Comparison of ENCODE assay signal across 12 mouse cellular contexts in genomic region chr13:69988319-69988718, GRCm38 (mm10).
DNase-seq lines count a peak whose midpoint lies in the region; ATAC-seq lines count a peak whose summit lies in the region.
"Had no signal": no experiment of that assay in that cellular context is flagged by ENCODE, and none has a peak within 500 bp of the region (broad histone marks: within the 10 kb centered on the region; RNA-seq: fewer than 3 reads in every experiment).

No protein-coding gene starts in this region.

- H3K4me1 ChIP-seq in kidney, embryonic 14.5 days (ENCODE audit: control insufficient read depth, insufficient read depth, low read length) = no peaks in the 10 kb centered on the region
- peaks cover 40% of the 10 kb centered on the region for H3K4me1 ChIP-seq in midbrain, embryonic 13.5 days (replicated peaks)
- H3K4me1 ChIP-seq in midbrain, embryonic 10.5 days = peaks cover 20% of the 10 kb centered on the region
- H3K4me1 ChIP-seq in forebrain, embryonic 15.5 days = peaks cover 59% of the 10 kb centered on the region

- peak; percentile 56; the same call in 1 of the 2 replicates for ATAC-seq in kidney, embryonic 14.5 days (ENCODE audit: low FRiP score, low TSS enrichment)
- peak; percentile 44; the same call in 1 of the 2 replicates for ATAC-seq in midbrain, embryonic 13.5 days
- peak; percentile 62 for ATAC-seq in forebrain, embryonic 15.5 days (replicated peaks)
- ATAC-seq: inflammation-experienced regulatory T-cells, adult 6 months had no signal

- no peak overlapping the region for H3K4me3 ChIP-seq in kidney, embryonic 14.5 days (ENCODE audit: low read length)
- no peak overlapping the region for H3K4me3 ChIP-seq in midbrain, embryonic 13.5 days (replicated peaks)
- no peak overlapping the region for H3K4me3 ChIP-seq in midbrain, embryonic 10.5 days
- H3K4me3 ChIP-seq in forebrain, embryonic 15.5 days = no peak overlapping the region

- H3K36me3 ChIP-seq in kidney, embryonic 14.5 days (ENCODE audit: control insufficient read depth, insufficient read depth, low read length) = no peaks in the 10 kb centered on the region
- H3K36me3 ChIP-seq in midbrain, embryonic 13.5 days = no peaks in the 10 kb centered on the region
- H3K36me3 ChIP-seq in midbrain, embryonic 10.5 days = no peaks in the 10 kb centered on the region
- H3K36me3 ChIP-seq in forebrain, embryonic 15.5 days = no peaks in the 10 kb centered on the region

- H3K9ac ChIP-seq in kidney, embryonic 14.5 days (ENCODE audit: low read depth, low read length) = no peak overlapping the region
- H3K9ac ChIP-seq in midbrain, embryonic 13.5 days (replicated peaks) = no peak overlapping the region
- H3K9ac ChIP-seq in forebrain, embryonic 15.5 days (replicated peaks) = no peak overlapping the region

- no peak for DNase-seq in kidney, adult 8-10 months
- no peak for DNase-seq in midbrain, embryonic 10.5 days (ENCODE audit: low spot score)
- peak; percentile 9 to 38 for DNase-seq in lung, postnatal 4 days
- DNase-seq in thymus, postnatal 4 days = no peak
- DNase-seq in urinary bladder, postnatal 10 days (ENCODE audit: low spot score) = no peak
- DNase-seq: heart, adult 18-20 months; liver had no signal

- H3K27me3 ChIP-seq in kidney, embryonic 14.5 days (ENCODE audit: control insufficient read depth, insufficient read depth, low read length) = no peaks in the 10 kb centered on the region
- H3K27me3 ChIP-seq in midbrain, embryonic 13.5 days = no peaks in the 10 kb centered on the region
- peaks cover 19% of the 10 kb centered on the region; the same call in 1 of the 2 replicates for H3K27me3 ChIP-seq in midbrain, embryonic 10.5 days (ENCODE audit: low read depth, poor library complexity, severe bottlenecking)
- no peaks in the 10 kb centered on the region for H3K27me3 ChIP-seq in forebrain, embryonic 15.5 days
- H3K27me3 ChIP-seq: CH12.LX had no signal

- H3K4me2 ChIP-seq in kidney, embryonic 14.5 days (replicated peaks; ENCODE audit: low read depth, low read length) = no peak overlapping the region
- no peak overlapping the region for H3K4me2 ChIP-seq in midbrain, embryonic 13.5 days (replicated peaks)
- H3K4me2 ChIP-seq in forebrain, embryonic 15.5 days (replicated peaks) = no peak overlapping the region

- H3K9me3 ChIP-seq in kidney, embryonic 14.5 days (ENCODE audit: control insufficient read depth, low read length) = no peaks in the 10 kb centered on the region
- no peaks in the 10 kb centered on the region for H3K9me3 ChIP-seq in midbrain, embryonic 13.5 days
- H3K9me3 ChIP-seq in midbrain, embryonic 10.5 days (replicated peaks) = no peaks in the 10 kb centered on the region
- no peaks in the 10 kb centered on the region for H3K9me3 ChIP-seq in forebrain, embryonic 15.5 days

- no peak overlapping the region for H3K27ac ChIP-seq in kidney, embryonic 14.5 days (ENCODE audit: low read depth, low read length)
- H3K27ac ChIP-seq in midbrain, embryonic 13.5 days = no peak overlapping the region
- H3K27ac ChIP-seq in midbrain, embryonic 10.5 days (replicated peaks) = no peak overlapping the region
- peak overlapping the region; percentile 86 for H3K27ac ChIP-seq in forebrain, embryonic 15.5 days (replicated peaks)

- 54% methylated on average over 4 of the region's 4 CpGs for WGBS in kidney, embryonic 14.5 days
- WGBS in midbrain, embryonic 13.5 days = 54% methylated on average over 4 of the region's 4 CpGs
- WGBS in midbrain, embryonic 10.5 days = 78% methylated on average over 4 of the region's 4 CpGs
- 12% methylated on average over 4 of the region's 4 CpGs for WGBS in forebrain, embryonic 15.5 days

Comparison
In these comparisons a context has a peak if more than half of its experiments do, and no peak if none do; other contexts are left out.
1. DNase-seq: peak in lung, postnatal 4 days (2 of 2); none in kidney, adult 8-10 months (0 of 2), midbrain, embryonic 10.5 days (single experiment), thymus, postnatal 4 days (single experiment) and urinary bladder, postnatal 10 days (single experiment).
2. Peak in every context shown above with its lines, with median percentiles within 50 percentile points of each other: ATAC-seq.